Mouse (Mus musculus) MEL-GATA-1-ER (cell line): Measurements from ENCODE around the gene Zfp354b.

Source experiments
- DNase-seq: peaks from one replicate; pipeline ENCODE4 v3.0.0-alpha.2; 2012; ENCODE audit warnings: low read depth; ENCODE audit errors: extremely low read depth

Zfp354b gene

DNA sequence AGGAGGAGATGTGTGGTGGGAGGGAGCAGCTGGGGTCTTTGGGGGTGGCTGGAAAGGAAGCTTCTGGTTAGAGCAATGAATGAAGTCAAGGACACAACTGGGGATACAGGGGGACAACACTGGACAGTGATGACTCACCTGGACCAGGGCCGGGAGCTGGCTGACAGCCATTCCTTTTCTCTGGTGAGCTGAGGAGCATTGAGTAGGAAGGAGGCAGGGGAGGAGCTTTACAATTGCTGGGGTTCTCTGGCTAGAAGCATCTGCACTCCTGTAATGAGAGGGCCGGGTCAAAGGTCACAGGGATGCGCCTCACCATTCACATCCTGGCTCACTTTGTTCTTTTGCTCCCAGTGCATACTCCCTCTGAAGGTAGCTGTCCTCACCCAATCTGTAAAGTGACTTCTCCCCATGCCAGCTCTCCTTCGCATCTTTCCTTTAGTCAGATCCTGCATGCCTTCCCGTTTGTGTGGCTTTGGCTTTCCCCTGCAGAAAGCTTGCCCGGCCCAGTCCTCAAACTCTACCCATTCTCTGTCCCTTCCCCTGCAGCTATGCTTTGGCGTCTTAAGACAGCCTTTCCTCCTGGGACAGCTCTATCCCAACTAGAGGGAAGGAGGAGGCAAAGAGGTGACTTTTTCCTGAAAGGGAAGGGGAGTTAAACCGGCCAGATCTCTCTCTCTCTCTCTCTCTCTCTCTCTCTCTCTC, 45.1 kb downstream of the Zfp354b start:
- DNase-seq = no peak

DNA sequence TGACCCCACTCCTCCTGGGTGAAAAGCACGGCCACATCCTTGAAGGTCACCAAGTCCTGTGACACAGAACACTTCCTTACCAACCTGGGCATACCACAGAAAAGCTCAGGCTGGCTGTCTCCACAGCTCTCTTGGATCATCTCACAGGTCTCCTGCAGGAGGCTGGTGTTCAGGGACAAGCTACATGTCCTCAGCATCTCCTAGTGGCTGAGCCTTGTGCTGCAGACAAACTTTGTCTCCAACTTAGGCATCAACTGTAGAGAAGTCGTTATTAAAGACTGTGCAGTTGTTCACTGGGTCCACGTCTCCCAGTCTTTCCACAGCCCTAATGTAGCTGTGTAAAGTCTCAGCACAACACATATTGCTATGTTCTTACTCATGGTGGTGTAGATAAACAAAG, 47.7 kb downstream of the Zfp354b start:
- no peak for DNase-seq

DNA sequence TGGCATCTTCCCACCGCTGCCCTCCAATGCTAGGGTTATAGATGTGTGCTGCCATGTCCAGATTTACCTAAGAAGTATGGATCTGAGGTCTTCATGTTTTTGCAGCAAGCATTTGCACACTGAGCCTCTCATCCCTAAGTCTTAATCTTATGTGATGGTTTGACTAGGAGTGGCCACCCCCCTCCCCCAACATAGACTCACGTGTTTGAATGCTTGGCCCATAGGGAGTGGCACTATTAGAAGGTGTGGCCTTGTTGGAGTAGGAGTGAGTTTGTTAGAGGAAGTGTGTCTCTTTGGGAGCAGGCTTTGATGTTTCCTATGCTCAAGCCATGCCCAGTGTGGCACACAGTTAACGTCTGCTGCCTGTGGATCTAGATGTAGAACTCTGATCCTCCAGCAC, 52.8 kb downstream of the Zfp354b start:
- DNase-seq = no peak
